Mouse (Mus musculus): ENCODE results near the gene Rgl1.

DNA sequence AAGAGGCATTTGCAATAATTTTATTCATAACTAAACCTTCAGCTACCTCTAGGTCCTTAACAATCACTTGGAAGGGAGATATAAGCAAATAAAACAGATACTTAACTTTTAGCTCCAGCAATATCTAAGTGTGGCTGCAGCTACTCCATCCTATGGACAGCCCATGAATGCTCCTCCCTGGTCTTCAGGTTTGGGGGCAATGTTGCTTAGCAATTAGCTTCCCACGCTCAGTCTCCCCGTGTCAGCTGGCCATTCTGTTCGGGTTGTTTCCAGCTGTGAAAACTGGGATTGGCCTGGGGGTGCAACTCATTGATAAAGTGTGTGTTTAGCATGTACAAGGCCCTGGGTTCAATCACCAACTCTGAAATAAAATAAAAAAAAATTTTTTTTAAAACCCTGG is 136.4 kb downstream of the Rgl1 start:
- TF ChIP-seq CTCF (IDR thresholded peaks at IDR 0.05) (no peak), EP300 (IDR thresholded peaks at IDR 0.05) (no peak)
